Mouse (Mus musculus): ENCODE measurements around the gene Stard7.
"Not testable (repeated sequence)": the region's sequence is repeated elsewhere in the genome, so short reads cannot be mapped to it uniquely, and the experiment has no call there.

Gene Stard7

GRCm38 (mm10) chr2:127275551-127276320 is 5.7 kb downstream of the Stard7 start:
- no peak for DNase-seq

GRCm38 (mm10) chr2:127278162-127278561 is 8.1 kb downstream of the Stard7 start:
- DNase-seq = peak; percentile 34

GRCm38 (mm10) chr2:127292250-127292649 is 22.2 kb downstream of the Stard7 start:
- no peak for DNase-seq

- peak; percentile 57 for DNase-seq
Observed at GRCm38 (mm10) chr2:127297001-127297805, 27.2 kb downstream of the Stard7 start.

GRCm38 (mm10) chr2:127298056-127298455 is 28.0 kb downstream of the Stard7 start:
- no peak for DNase-seq

GRCm38 (mm10) chr2:127300701-127301100 is 30.7 kb downstream of the Stard7 start:
- no peak for DNase-seq

GRCm38 (mm10) chr2:127301883-127302282 is 31.9 kb downstream of the Stard7 start:
- no peak for DNase-seq

- not testable (repeated sequence) for DNase-seq
Observed at GRCm38 (mm10) chr2:127304192-127304591, 34.2 kb downstream of the Stard7 start.

- no peak for DNase-seq
Observed at GRCm38 (mm10) chr2:127304609-127305210, 34.7 kb downstream of the Stard7 start.

- DNase-seq = no peak
Observed at GRCm38 (mm10) chr2:127306123-127306522, 36.1 kb downstream of the Stard7 start.

GRCm38 (mm10) chr2:127307179-127307578 is 37.2 kb downstream of the Stard7 start:
- no peak for DNase-seq

- peak; percentile 21 for DNase-seq
Observed at GRCm38 (mm10) chr2:127308660-127309059, 38.6 kb downstream of the Stard7 start.

- no peak for DNase-seq
Observed at GRCm38 (mm10) chr2:127310246-127310645, 40.2 kb downstream of the Stard7 start.

GRCm38 (mm10) chr2:127310685-127311084 is 40.7 kb downstream of the Stard7 start:
- DNase-seq = no peak

- no peak for DNase-seq
Observed at GRCm38 (mm10) chr2:127311193-127311592, 41.2 kb downstream of the Stard7 start.

- no peak for DNase-seq
Observed at GRCm38 (mm10) chr2:127312801-127313200, 42.8 kb downstream of the Stard7 start.

GRCm38 (mm10) chr2:127313878-127314277 is 43.9 kb downstream of the Stard7 start:
- DNase-seq = no peak

GRCm38 (mm10) chr2:127314467-127315154 is 44.6 kb downstream of the Stard7 start:
- DNase-seq = peak; percentile 46

- DNase-seq = no peak
Observed at GRCm38 (mm10) chr2:127315155-127315470, 45.1 kb downstream of the Stard7 start.

GRCm38 (mm10) chr2:127316431-127316830 is 46.4 kb downstream of the Stard7 start:
- DNase-seq = no peak

- no peak for DNase-seq
Observed at GRCm38 (mm10) chr2:127318136-127318535, 48.1 kb downstream of the Stard7 start.

GRCm38 (mm10) chr2:127319071-127319470 is 49.1 kb downstream of the Stard7 start:
- no peak for DNase-seq

- no peak for DNase-seq
Observed at GRCm38 (mm10) chr2:127322671-127323285, 52.8 kb downstream of the Stard7 start.
